Mouse (Mus musculus): Measurements from ENCODE around the gene Cpn1. TPM values are rescaled to one million over a fixed set of nuclear protein-coding genes. Genes with fewer than 3 reads are reported as not detected.

Gene Cpn1
- not detected in 2 replicates for polyA plus RNA-seq (2014; fragmentation: Nextera tagmentation; extraction: Ambion mirVana)

GRCm38 (mm10) chr19:43986069-43986794 lies at the start of gene Cpn1:
TSS of gene Cpn1 (minus strand) at chr19:43986556.
- Histone ChIP-seq H3K4me2 (ENCODE audit: low read depth, low read length) (peak within 1 kb of the TSS; percentile 21), H3K4me3 (ENCODE audit: low read depth, low read length) (no peak within 1 kb of the TSS), H3K36me3 (replicated peaks; ENCODE audit: control insufficient read depth, insufficient read depth, low read depth, low read length) (no peaks in the 10 kb centered on the region), H3K4me1 (ENCODE audit: control insufficient read depth, insufficient read depth, low read length) (no peaks in the 10 kb centered on the region), H3K9ac (replicated peaks; ENCODE audit: low read length) (no peak within 1 kb of the TSS), H3K27ac (replicated peaks; ENCODE audit: low read depth, low read length) (no peak within 1 kb of the TSS), H3K27me3 (ENCODE audit: control insufficient read depth, insufficient read depth, low read length) (no peaks in the 10 kb centered on the region; the same call in 1 of the 2 replicates), H3K9me3 (replicated peaks; ENCODE audit: control insufficient read depth, low read length) (no peaks in the 10 kb centered on the region)
- 20% methylated on average over 30 of the region's 30 CpGs for WGBS
- ATAC-seq (replicated peaks; ENCODE audit: insufficient number of reproducible peaks, low FRiP score, low TSS enrichment, low read depth) (no peak), DNase-seq (ENCODE audit: low spot score) (peak; percentile 18)

- no peaks in the 10 kb centered on the region for H3K27me3 ChIP-seq (ENCODE audit: control insufficient read depth, insufficient read depth, low read length)
- no peak for DNase-seq (ENCODE audit: low spot score)
- H3K9me3 ChIP-seq (replicated peaks; ENCODE audit: control insufficient read depth, low read length), result no peaks in the 10 kb centered on the region
- no peak overlapping the region for H3K4me2 ChIP-seq (ENCODE audit: low read depth, low read length)
- no peak for ATAC-seq (replicated peaks; ENCODE audit: insufficient number of reproducible peaks, low FRiP score, low TSS enrichment, low read depth)
- WGBS, result 93% methylated on average over 5 of the region's 5 CpGs
- H3K9ac ChIP-seq (replicated peaks; ENCODE audit: low read length), result no peak overlapping the region
- H3K36me3 ChIP-seq (replicated peaks; ENCODE audit: control insufficient read depth, insufficient read depth, low read depth, low read length), result no peaks in the 10 kb centered on the region
- H3K27ac ChIP-seq (replicated peaks; ENCODE audit: low read depth, low read length), result no peak overlapping the region
- no peak overlapping the region for H3K4me3 ChIP-seq (ENCODE audit: low read depth, low read length)
- H3K4me1 ChIP-seq (ENCODE audit: control insufficient read depth, insufficient read depth, low read length), result no peaks in the 10 kb centered on the region
These were observed 47.0 kb upstream of the Cpn1 start for GRCm38 (mm10) chr19:44033396-44033795.

- H3K4me3 ChIP-seq (ENCODE audit: low read depth, low read length), result no peak overlapping the region
- H3K4me2 ChIP-seq (ENCODE audit: low read depth, low read length), result no peak overlapping the region
- no peaks in the 10 kb centered on the region for H3K9me3 ChIP-seq (replicated peaks; ENCODE audit: control insufficient read depth, low read length)
- no peaks in the 10 kb centered on the region for H3K4me1 ChIP-seq (ENCODE audit: control insufficient read depth, insufficient read depth, low read length)
- no peaks in the 10 kb centered on the region for H3K36me3 ChIP-seq (replicated peaks; ENCODE audit: control insufficient read depth, insufficient read depth, low read depth, low read length)
- ATAC-seq (replicated peaks; ENCODE audit: insufficient number of reproducible peaks, low FRiP score, low TSS enrichment, low read depth) (no peak), DNase-seq (ENCODE audit: low spot score) (no peak)
- no peaks in the 10 kb centered on the region for H3K27me3 ChIP-seq (ENCODE audit: control insufficient read depth, insufficient read depth, low read length)
- WGBS, result 89% methylated on average over 11 of the region's 11 CpGs
- no peak overlapping the region for H3K27ac ChIP-seq (replicated peaks; ENCODE audit: low read depth, low read length)
- H3K9ac ChIP-seq (replicated peaks; ENCODE audit: low read length), result no peak overlapping the region
These were observed 45.8 kb upstream of the Cpn1 start for GRCm38 (mm10) chr19:44032046-44032744.

GRCm38 (mm10) chr19:44030024-44030423 lies 43.7 kb upstream of the Cpn1 start:
- no peak overlapping the region for H3K4me3 ChIP-seq (ENCODE audit: low read depth, low read length)
- H3K27me3 ChIP-seq (ENCODE audit: control insufficient read depth, insufficient read depth, low read length), result no peaks in the 10 kb centered on the region
- 89% methylated on average over 5 of the region's 5 CpGs for WGBS
- no peaks in the 10 kb centered on the region for H3K4me1 ChIP-seq (ENCODE audit: control insufficient read depth, insufficient read depth, low read length)
- no peaks in the 10 kb centered on the region for H3K36me3 ChIP-seq (replicated peaks; ENCODE audit: control insufficient read depth, insufficient read depth, low read depth, low read length)
- H3K27ac ChIP-seq (replicated peaks; ENCODE audit: low read depth, low read length), result no peak overlapping the region
- no peak overlapping the region for H3K9ac ChIP-seq (replicated peaks; ENCODE audit: low read length)
- DNase-seq (ENCODE audit: low spot score) (no peak), ATAC-seq (replicated peaks; ENCODE audit: insufficient number of reproducible peaks, low FRiP score, low TSS enrichment, low read depth) (no peak)
- H3K9me3 ChIP-seq (replicated peaks; ENCODE audit: control insufficient read depth, low read length), result no peaks in the 10 kb centered on the region
- no peak overlapping the region for H3K4me2 ChIP-seq (ENCODE audit: low read depth, low read length)

- H3K4me2 ChIP-seq (ENCODE audit: low read depth, low read length), result no peak within 1 kb of the TSS
- 64% methylated on average over 8 of the region's 8 CpGs for WGBS
These were observed 42.6 kb upstream of the Cpn1 start, which contains the start of gene Cyp2c23 for GRCm38 (mm10) chr19:44028972-44029371. TSS of gene Cyp2c23 (minus strand) at chr19:44029208.

GRCm38 (mm10) chr19:44026956-44027530 lies 40.7 kb upstream of the Cpn1 start:
- Histone ChIP-seq H3K27me3 (ENCODE audit: control insufficient read depth, insufficient read depth, low read length) (no peaks in the 10 kb centered on the region), H3K4me1 (ENCODE audit: control insufficient read depth, insufficient read depth, low read length) (no peaks in the 10 kb centered on the region), H3K36me3 (replicated peaks; ENCODE audit: control insufficient read depth, insufficient read depth, low read depth, low read length) (no peaks in the 10 kb centered on the region), H3K4me2 (ENCODE audit: low read depth, low read length) (no peak overlapping the region), H3K4me3 (ENCODE audit: low read depth, low read length) (no peak overlapping the region), H3K9ac (replicated peaks; ENCODE audit: low read length) (no peak overlapping the region), H3K27ac (replicated peaks; ENCODE audit: low read depth, low read length) (no peak overlapping the region), H3K9me3 (replicated peaks; ENCODE audit: control insufficient read depth, low read length) (no peaks in the 10 kb centered on the region)
- 56% methylated on average over 8 of the region's 8 CpGs for WGBS
- DNase-seq (ENCODE audit: low spot score) (no peak), ATAC-seq (replicated peaks; ENCODE audit: insufficient number of reproducible peaks, low FRiP score, low TSS enrichment, low read depth) (no peak)

More at GRCm38 (mm10) chr19:44028972-44029371, 42.6 kb upstream of the Cpn1 start, which contains the start of gene Cyp2c23:
- no peaks in the 10 kb centered on the region for H3K9me3 ChIP-seq (replicated peaks; ENCODE audit: control insufficient read depth, low read length)
- no peaks in the 10 kb centered on the region for H3K27me3 ChIP-seq (ENCODE audit: control insufficient read depth, insufficient read depth, low read length)
- no peaks in the 10 kb centered on the region for H3K4me1 ChIP-seq (ENCODE audit: control insufficient read depth, insufficient read depth, low read length)
- ATAC-seq (replicated peaks; ENCODE audit: insufficient number of reproducible peaks, low FRiP score, low TSS enrichment, low read depth) (no peak), DNase-seq (ENCODE audit: low spot score) (no peak)
- H3K4me3 ChIP-seq (ENCODE audit: low read depth, low read length), result no peak within 1 kb of the TSS
- H3K36me3 ChIP-seq (replicated peaks; ENCODE audit: control insufficient read depth, insufficient read depth, low read depth, low read length), result no peaks in the 10 kb centered on the region
- H3K27ac ChIP-seq (replicated peaks; ENCODE audit: low read depth, low read length), result no peak within 1 kb of the TSS
- H3K9ac ChIP-seq (replicated peaks; ENCODE audit: low read length), result no peak within 1 kb of the TSS

- Histone ChIP-seq H3K36me3 (replicated peaks; ENCODE audit: control insufficient read depth, insufficient read depth, low read depth, low read length) (no peaks in the 10 kb centered on the region), H3K27ac (replicated peaks; ENCODE audit: low read depth, low read length) (no peak overlapping the region), H3K9me3 (replicated peaks; ENCODE audit: control insufficient read depth, low read length) (no peaks in the 10 kb centered on the region), H3K9ac (replicated peaks; ENCODE audit: low read length) (no peak overlapping the region), H3K4me2 (ENCODE audit: low read depth, low read length) (no peak overlapping the region), H3K4me3 (ENCODE audit: low read depth, low read length) (no peak overlapping the region), H3K4me1 (ENCODE audit: control insufficient read depth, insufficient read depth, low read length) (no peaks in the 10 kb centered on the region), H3K27me3 (ENCODE audit: control insufficient read depth, insufficient read depth, low read length) (no peaks in the 10 kb centered on the region)
- WGBS, result 88% methylated on average over 13 of the region's 13 CpGs
- ATAC-seq (replicated peaks; ENCODE audit: insufficient number of reproducible peaks, low FRiP score, low TSS enrichment, low read depth) (no peak), DNase-seq (ENCODE audit: low spot score) (no peak)
These were observed 38.7 kb upstream of the Cpn1 start for GRCm38 (mm10) chr19:44024921-44025585.
